Mouse (Mus musculus): ENCODE data around the gene Tmem178.

DNA sequence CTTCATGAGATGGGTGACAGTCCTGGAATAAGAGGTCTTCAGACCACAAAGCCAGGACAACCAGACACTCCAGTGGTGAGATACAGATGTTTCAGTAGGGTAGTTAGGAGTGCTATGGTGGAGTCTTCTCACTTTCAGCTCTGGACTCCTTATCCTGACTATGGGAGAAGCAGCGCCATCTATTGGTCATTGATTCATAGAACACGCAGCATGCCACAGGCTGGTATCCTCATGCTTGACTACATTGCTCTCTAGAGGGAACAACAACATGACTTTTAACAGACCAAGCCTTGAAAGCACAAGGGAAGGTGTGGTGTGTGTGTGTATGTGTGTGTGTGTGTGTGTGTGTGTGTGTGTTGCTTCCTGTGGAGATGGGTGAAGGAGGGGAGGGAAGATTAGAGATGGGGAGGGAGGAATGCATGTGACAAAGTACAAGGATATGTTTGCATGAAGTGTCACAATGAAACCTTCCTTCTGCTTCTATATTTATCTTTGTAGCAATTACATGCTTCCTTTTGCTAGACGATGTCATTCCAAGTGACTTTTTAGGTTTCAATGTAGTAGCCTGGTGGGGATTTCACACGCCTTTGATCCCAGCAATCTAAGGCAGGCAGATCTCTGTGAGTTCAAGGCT is 71.5 kb downstream of the Tmem178 start:
- TF ChIP-seq CTCF (conservative IDR thresholded peaks at IDR 0.05; ENCODE audit: low read length) = peak; percentile 68
- no peak for TF ChIP-seq NANOG (IDR thresholded peaks at IDR 0.05; ENCODE audit: borderline replicate concordance, low read length)
